Mouse (Mus musculus) megakaryocyte, embryonic 14.5 days (primary cell): ENCODE results near the gene R3hdm2. TPM values are rescaled to one million over a fixed set of nuclear protein-coding genes. Genes with fewer than 3 reads are reported as not detected.

Experiments used
- H3K27me3 ChIP-seq: replicated peaks from 2 replicates; pipeline ENCODE3; 2012; ENCODE audit warnings: inconsistent platforms
- H3K36me3 ChIP-seq: replicated peaks from 2 replicates; pipeline ENCODE3; 2012; ENCODE audit warnings: low read length, inconsistent platforms, mixed read lengths
- H3K4me1 ChIP-seq: 2 replicates; pipeline ENCODE4 v1.6.1; 2012; ENCODE audit warnings: inconsistent platforms
- H3K4me3 ChIP-seq: replicated peaks from 2 replicates; pipeline ENCODE3; 2012; ENCODE audit warnings: moderate library complexity, mild to moderate bottlenecking, inconsistent platforms
- H3K9me3 ChIP-seq: 2 replicates; pipeline ENCODE4 v1.6.1; 2012; ENCODE audit warnings: inconsistent platforms
- FLI1 ChIP-seq: IDR thresholded peaks from 2 replicates; pipeline ENCODE4 v1.6.1; 2012; ENCODE audit warnings: low read length, inconsistent platforms, mixed read lengths
- GATA1 ChIP-seq: IDR thresholded peaks from 3 replicates; pipeline ENCODE4 v1.6.1; 2012; ENCODE audit warnings: mixed read lengths, low read length, inconsistent platforms, borderline replicate concordance
- polyA plus RNA-seq: library from polyadenylated mRNA; stranded (reverse); fragments of >175 nt; gene quantifications from 2 replicates; pipeline ENCODE4 v1.2.3, GENCODE M21; 2012; ENCODE audit warnings: low replicate concordance; ENCODE audit not compliant: insufficient read depth

R3hdm2 gene
- polyA plus RNA-seq, 1 experiment: 139 TPM

GRCm38 (mm10) chr10:127352187-127352586, 27.9 kb upstream of the R3hdm2 start:
- peaks cover 26% of the 10 kb centered on the region for H3K4me1 ChIP-seq
- H3K27me3 ChIP-seq: peaks cover 58% of the 10 kb centered on the region
- TF ChIP-seq FLI1 (no peak), GATA1 (no peak)

DNA sequence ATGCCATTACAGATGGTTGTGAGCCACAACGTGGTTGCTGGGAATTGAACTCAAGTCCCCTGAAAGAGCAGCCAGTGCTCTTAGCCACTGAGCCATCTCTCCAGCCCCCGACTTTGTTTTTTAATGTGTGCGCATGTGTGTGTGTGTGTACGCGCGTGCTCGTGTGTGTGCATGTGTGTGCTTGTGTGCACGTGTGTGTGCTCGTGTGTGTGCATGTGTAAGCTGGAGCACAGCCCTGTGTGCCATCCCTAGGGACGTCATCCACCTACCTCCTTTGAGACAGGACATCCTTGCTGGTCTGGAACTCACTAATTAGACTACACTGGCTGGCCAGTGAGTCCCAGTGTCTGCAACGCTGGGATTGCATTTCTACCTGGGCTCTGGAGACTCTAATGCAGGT, 27.4 kb upstream of the R3hdm2 start:
- H3K36me3 ChIP-seq: no peaks in the 10 kb centered on the region
- H3K27me3 ChIP-seq: peaks cover 64% of the 10 kb centered on the region
- peak overlapping the region; percentile 43 for H3K4me3 ChIP-seq
- peaks cover 27% of the 10 kb centered on the region for H3K4me1 ChIP-seq
- H3K9me3 ChIP-seq: no peaks in the 10 kb centered on the region; the same call in 1 of the 2 replicates
- TF ChIP-seq FLI1 (no peak), GATA1 (no peak)

More at GRCm38 (mm10) chr10:127352187-127352586, 27.9 kb upstream of the R3hdm2 start:
- Histone ChIP-seq H3K4me3 (no peak overlapping the region), H3K36me3 (no peaks in the 10 kb centered on the region), H3K9me3 (no peaks in the 10 kb centered on the region; the same call in 1 of the 2 replicates)

GRCm38 (mm10) chr10:127353909-127354895, 25.9 kb upstream of the R3hdm2 start, which contains the start of gene Inhbe:
Inhbe (minus strand) TSS chr10:127354411.
- peaks cover 67% of the 10 kb centered on the region for H3K27me3 ChIP-seq
- peaks cover 32% of the 10 kb centered on the region for H3K4me1 ChIP-seq
- no peak for TF ChIP-seq FLI1
- no peak for TF ChIP-seq GATA1
- peak within 1 kb of the TSS; percentile 82 for H3K4me3 ChIP-seq
- H3K36me3 ChIP-seq: no peaks in the 10 kb centered on the region
- H3K9me3 ChIP-seq: no peaks in the 10 kb centered on the region

GRCm38 (mm10) chr10:127355336-127355735, 24.8 kb upstream of the R3hdm2 start:
- Histone ChIP-seq H3K27me3 (peaks cover 68% of the 10 kb centered on the region), H3K9me3 (no peaks in the 10 kb centered on the region)

DNA sequence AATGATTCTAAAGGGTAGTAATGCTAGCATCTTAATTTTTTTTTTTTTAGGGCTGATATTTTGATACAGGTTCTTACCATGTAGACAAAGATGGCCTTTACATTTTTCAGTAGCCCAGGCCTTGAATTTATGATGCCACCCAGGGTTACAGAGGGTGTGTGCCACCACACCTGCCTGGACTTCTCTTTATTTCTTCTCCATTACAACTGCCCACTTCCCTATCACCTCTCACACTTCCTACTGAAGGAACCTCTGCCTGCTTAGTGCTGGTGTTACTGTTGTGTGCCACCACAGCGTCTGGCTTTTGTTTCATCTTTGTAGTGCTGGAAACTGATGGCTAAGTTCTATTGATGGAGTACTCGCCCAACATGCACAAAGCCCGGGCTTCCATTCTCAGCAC, 19.4 kb upstream of the R3hdm2 start:
- H3K36me3 ChIP-seq: no peaks in the 10 kb centered on the region
- H3K4me3 ChIP-seq: no peak overlapping the region
- peaks cover 3% of the 10 kb centered on the region; the same call in 1 of the 2 replicates for H3K9me3 ChIP-seq
- peaks cover 10% of the 10 kb centered on the region for H3K4me1 ChIP-seq
- TF ChIP-seq FLI1 (no peak), GATA1 (no peak)
- peaks cover 28% of the 10 kb centered on the region for H3K27me3 ChIP-seq

More at GRCm38 (mm10) chr10:127355336-127355735, 24.8 kb upstream of the R3hdm2 start:
- H3K4me1 ChIP-seq: peaks cover 29% of the 10 kb centered on the region
- no peaks in the 10 kb centered on the region for H3K36me3 ChIP-seq
- TF ChIP-seq FLI1 (no peak), GATA1 (no peak)
- H3K4me3 ChIP-seq: no peak overlapping the region

GRCm38 (mm10) chr10:127367116-127367515, 13.0 kb upstream of the R3hdm2 start:
- H3K36me3 ChIP-seq: no peaks in the 10 kb centered on the region
- no peaks in the 10 kb centered on the region for H3K4me1 ChIP-seq
- TF ChIP-seq FLI1 (no peak), GATA1 (no peak)
- no peak overlapping the region for H3K4me3 ChIP-seq
- peaks cover 3% of the 10 kb centered on the region; the same call in 1 of the 2 replicates for H3K9me3 ChIP-seq
- peaks cover 24% of the 10 kb centered on the region for H3K27me3 ChIP-seq

DNA sequence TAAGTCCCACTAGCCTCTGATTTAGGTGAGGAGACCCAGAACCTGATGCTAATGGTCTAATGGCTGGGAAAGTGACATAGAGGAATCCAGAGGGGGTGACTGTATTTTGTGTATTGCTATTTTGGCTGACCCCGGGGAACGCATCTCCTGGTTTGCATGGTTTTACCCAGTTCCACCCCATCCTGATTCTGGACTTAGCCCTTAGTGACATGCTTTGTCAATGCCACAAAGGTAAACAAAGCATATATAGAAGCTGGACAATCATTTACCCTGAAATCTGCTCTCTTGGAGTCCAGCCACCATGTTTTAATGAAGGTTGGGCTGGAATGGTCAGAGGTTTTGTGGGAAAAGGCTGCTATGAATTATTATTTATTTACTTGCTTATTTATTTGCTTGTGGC, 11.9 kb upstream of the R3hdm2 start:
- Histone ChIP-seq H3K4me1 (no peaks in the 10 kb centered on the region), H3K9me3 (no peaks in the 10 kb centered on the region), H3K4me3 (no peak overlapping the region), H3K36me3 (no peaks in the 10 kb centered on the region), H3K27me3 (peaks cover 24% of the 10 kb centered on the region)
- TF ChIP-seq FLI1 (no peak), GATA1 (no peak)

- Histone ChIP-seq H3K4me3 (no peak within 1 kb of the TSS), H3K9me3 (no peaks in the 10 kb centered on the region), H3K4me1 (no peaks in the 10 kb centered on the region), H3K36me3 (no peaks in the 10 kb centered on the region), H3K27me3 (peaks cover 24% of the 10 kb centered on the region)
- TF ChIP-seq GATA1 (no peak), FLI1 (no peak)
Observed at GRCm38 (mm10) chr10:127369834-127370820, 10.0 kb upstream of the R3hdm2 start, which contains the start of gene Inhbc. Inhbc (minus strand) TSS chr10:127370431.

DNA sequence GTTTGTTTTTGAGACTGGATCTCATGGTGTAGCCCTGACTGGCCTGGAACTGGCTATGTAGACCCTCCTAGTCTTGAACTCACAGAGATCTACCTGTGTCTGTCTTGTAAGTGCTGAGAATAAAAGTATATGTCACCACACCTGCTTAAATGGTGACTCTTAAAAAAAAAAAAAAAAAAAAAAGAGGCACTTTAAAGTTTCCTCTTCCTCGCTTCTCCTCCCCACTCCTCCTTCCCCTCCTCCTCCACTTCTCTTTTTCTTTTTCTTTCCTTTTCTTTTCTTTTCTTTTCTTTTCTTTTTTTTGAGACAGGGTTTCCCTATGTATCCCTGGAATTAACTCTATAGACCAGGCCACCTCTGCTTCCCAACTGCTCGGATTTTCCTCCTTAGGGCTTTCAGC, 9.1 kb upstream of the R3hdm2 start:
- no peak overlapping the region for H3K4me3 ChIP-seq
- H3K27me3 ChIP-seq: peaks cover 24% of the 10 kb centered on the region
- no peaks in the 10 kb centered on the region for H3K4me1 ChIP-seq
- TF ChIP-seq GATA1 (no peak), FLI1 (no peak)
- H3K9me3 ChIP-seq: peaks cover 2% of the 10 kb centered on the region; the same call in 1 of the 2 replicates
- no peaks in the 10 kb centered on the region for H3K36me3 ChIP-seq
